Mouse (Mus musculus): ENCODE data around the gene Inppl1. TPM values are rescaled to one million over a fixed set of nuclear protein-coding genes. Genes with fewer than 3 reads are reported as not detected.
A peak's percentile ranks its signal among the peaks of the same experiment; 100 is the strongest.

Gene Inppl1
- polyA plus RNA-seq, 1 experiment: not detected

DNA sequence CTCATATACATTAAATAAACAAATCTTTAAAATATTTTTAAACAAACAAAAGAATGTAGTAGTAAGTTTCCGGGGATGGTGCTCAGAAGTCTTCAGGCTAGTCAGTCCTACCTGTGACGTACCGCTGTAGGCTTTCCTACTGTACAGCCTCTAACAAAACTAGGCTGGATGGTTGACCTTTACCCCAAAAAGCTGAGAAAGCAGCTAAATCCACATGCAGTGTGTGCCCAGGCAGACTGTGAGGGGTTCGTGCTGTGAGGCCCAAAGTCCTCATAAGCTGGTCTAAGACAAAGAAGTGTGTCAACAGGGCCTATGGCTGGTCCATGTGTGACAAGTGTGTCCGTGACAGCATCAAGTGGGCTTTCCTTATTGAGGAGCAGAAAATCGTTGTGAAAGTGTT lies 14.8 kb upstream of the Inppl1 start:
- Histone ChIP-seq H3K27ac (ENCODE audit: insufficient read depth, low read depth, low read length) (no peak overlapping the region), H3K4me3 (ENCODE audit: insufficient read depth, low read depth, low read length) (no peak overlapping the region)

GRCm38 (mm10) chr7:101851689-101852088 lies 13.7 kb upstream of the Inppl1 start:
- no peak overlapping the region for H3K27ac ChIP-seq (ENCODE audit: insufficient read depth, low read depth, low read length)
- 80% methylated on average over 6 of the region's 6 CpGs for WGBS
- no peaks in the 10 kb centered on the region for H3K4me1 ChIP-seq (ENCODE audit: control insufficient read depth, insufficient read depth, low read length)
- no peak for TF ChIP-seq POLR2A (IDR thresholded peaks at IDR 0.05; ENCODE audit: insufficient read depth, low read depth, low read length)
- no peak for TF ChIP-seq CTCF (IDR thresholded peaks at IDR 0.05; ENCODE audit: insufficient read depth, low read depth, low read length)
- no peak overlapping the region for H3K4me3 ChIP-seq (ENCODE audit: insufficient read depth, low read depth, low read length)

More for the DNA sequence above, 14.8 kb upstream of the Inppl1 start:
- H3K4me1 ChIP-seq (ENCODE audit: control insufficient read depth, insufficient read depth, low read length): no peaks in the 10 kb centered on the region
- no peak for TF ChIP-seq POLR2A (IDR thresholded peaks at IDR 0.05; ENCODE audit: insufficient read depth, low read depth, low read length)
- no peak for TF ChIP-seq CTCF (IDR thresholded peaks at IDR 0.05; ENCODE audit: insufficient read depth, low read depth, low read length)
- WGBS: 89% methylated on average over 6 of the region's 6 CpGs

GRCm38 (mm10) chr7:101847934-101848333 lies 9.9 kb upstream of the Inppl1 start:
- Histone ChIP-seq H3K4me1 (ENCODE audit: control insufficient read depth, insufficient read depth, low read length) (no peaks in the 10 kb centered on the region), H3K4me3 (ENCODE audit: insufficient read depth, low read depth, low read length) (no peak overlapping the region), H3K27ac (ENCODE audit: insufficient read depth, low read depth, low read length) (no peak overlapping the region)
- 95% methylated on average over 1 of the region's 1 CpGs for WGBS
- TF ChIP-seq CTCF (IDR thresholded peaks at IDR 0.05; ENCODE audit: insufficient read depth, low read depth, low read length): no peak
- no peak for TF ChIP-seq POLR2A (IDR thresholded peaks at IDR 0.05; ENCODE audit: insufficient read depth, low read depth, low read length)

DNA sequence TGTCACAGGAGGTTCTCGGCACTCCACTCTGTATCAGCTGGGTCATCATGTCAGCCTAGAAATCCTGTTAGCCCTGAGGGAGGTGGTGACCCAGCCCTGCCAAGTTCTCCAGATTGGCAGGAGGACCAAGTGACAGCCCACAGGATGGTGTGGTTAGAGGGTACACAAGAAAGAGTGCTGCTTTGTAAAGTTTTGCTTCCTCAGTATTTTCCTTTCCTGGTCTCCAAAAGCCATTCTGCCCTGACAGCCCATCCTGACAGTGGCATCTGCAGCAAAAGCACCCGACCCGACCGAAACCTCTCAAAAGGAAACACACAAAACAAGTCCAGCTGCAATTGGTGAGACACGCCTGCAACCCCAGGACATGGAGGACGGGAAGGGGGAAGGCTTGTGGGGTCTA lies 6.2 kb upstream of the Inppl1 start:
- WGBS: 83% methylated on average over 6 of the region's 6 CpGs
- no peak for TF ChIP-seq POLR2A (IDR thresholded peaks at IDR 0.05; ENCODE audit: insufficient read depth, low read depth, low read length)
- H3K4me1 ChIP-seq (ENCODE audit: control insufficient read depth, insufficient read depth, low read length): no peaks in the 10 kb centered on the region

GRCm38 (mm10) chr7:101837154-101837605 lies 849 bp downstream of the Inppl1 start:
- Histone ChIP-seq H3K27ac (ENCODE audit: insufficient read depth, low read depth, low read length) (peak overlapping the region; percentile 10), H3K4me1 (ENCODE audit: control insufficient read depth, insufficient read depth, low read length) (peaks cover 12% of the 10 kb centered on the region), H3K4me3 (ENCODE audit: insufficient read depth, low read depth, low read length) (peak overlapping the region; percentile 64)
- WGBS: under 1% methylated on average over 20 of the region's 20 CpGs
- TF ChIP-seq CTCF (IDR thresholded peaks at IDR 0.05; ENCODE audit: insufficient read depth, low read depth, low read length) (no peak), POLR2A (IDR thresholded peaks at IDR 0.05; ENCODE audit: insufficient read depth, low read depth, low read length) (no peak)

More for the DNA sequence above, 6.2 kb upstream of the Inppl1 start:
- H3K4me3 ChIP-seq (ENCODE audit: insufficient read depth, low read depth, low read length): no peak overlapping the region
- H3K27ac ChIP-seq (ENCODE audit: insufficient read depth, low read depth, low read length): no peak overlapping the region

GRCm38 (mm10) chr7:101836271-101837153 lies 1.5 kb downstream of the Inppl1 start:
- under 1% methylated on average over 62 of the region's 63 CpGs for WGBS
- H3K4me3 ChIP-seq (ENCODE audit: insufficient read depth, low read depth, low read length): peak overlapping the region; percentile 64
- peak overlapping the region; percentile 61 for H3K27ac ChIP-seq (ENCODE audit: insufficient read depth, low read depth, low read length)
- peaks cover 12% of the 10 kb centered on the region for H3K4me1 ChIP-seq (ENCODE audit: control insufficient read depth, insufficient read depth, low read length)
- TF ChIP-seq POLR2A (IDR thresholded peaks at IDR 0.05; ENCODE audit: insufficient read depth, low read depth, low read length): no peak
- TF ChIP-seq CTCF (IDR thresholded peaks at IDR 0.05; ENCODE audit: insufficient read depth, low read depth, low read length): no peak

DNA sequence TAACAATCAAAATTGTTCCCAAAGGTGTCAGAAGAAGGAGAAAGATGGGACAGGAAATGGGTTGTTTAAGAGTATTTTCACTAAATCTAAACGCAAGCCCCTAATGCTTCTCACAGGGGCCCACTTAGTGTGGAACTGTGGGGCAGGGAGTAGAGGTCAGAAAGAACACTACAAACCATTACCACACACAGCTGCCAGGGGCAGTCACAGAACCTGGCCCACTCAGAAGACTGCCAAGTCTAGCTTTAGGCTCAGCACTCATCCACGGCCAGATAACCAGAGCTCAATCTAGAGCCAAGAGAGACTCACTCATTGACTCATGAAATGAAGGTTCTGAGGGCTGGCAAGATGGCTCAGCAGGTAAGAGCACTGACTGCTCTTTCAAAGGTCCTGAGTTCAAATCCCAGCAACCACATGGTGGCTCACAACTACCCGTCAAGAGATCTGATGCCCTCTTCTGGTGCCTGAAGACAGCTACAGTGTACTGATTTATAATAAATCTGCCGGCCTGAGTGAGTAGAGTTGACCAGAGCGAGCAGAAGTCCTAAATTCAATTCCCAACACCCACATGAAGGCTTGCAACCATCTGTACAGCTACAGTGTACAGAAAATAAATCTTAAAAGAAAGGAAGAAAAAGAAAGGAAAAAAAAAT lies 2.4 kb downstream of the Inppl1 start:
- no peak overlapping the region for H3K27ac ChIP-seq (ENCODE audit: insufficient read depth, low read depth, low read length)

DNA sequence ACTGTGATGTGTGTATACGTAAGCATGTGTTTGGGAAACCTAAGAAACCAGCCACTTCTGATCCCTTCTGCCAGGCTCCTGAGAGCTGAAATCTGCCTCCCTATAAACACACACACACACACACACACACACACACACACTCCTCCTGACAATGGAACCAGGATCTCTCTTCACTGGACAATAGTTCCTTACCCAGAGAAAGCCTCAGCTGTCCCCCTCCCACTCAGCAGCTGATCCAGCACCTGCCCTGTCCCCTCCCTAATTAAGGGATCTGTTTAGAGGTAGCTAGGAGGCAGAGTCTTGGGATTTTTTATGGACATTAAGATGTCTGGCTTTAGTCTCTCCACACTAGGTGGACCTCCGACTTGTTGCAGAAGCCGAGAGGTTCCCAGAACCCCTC lies 3.1 kb downstream of the Inppl1 start:
- TF ChIP-seq CTCF (IDR thresholded peaks at IDR 0.05; ENCODE audit: insufficient read depth, low read depth, low read length): no peak
- TF ChIP-seq POLR2A (IDR thresholded peaks at IDR 0.05; ENCODE audit: insufficient read depth, low read depth, low read length): no peak
- H3K27ac ChIP-seq (ENCODE audit: insufficient read depth, low read depth, low read length): no peak overlapping the region
- H3K4me1 ChIP-seq (ENCODE audit: control insufficient read depth, insufficient read depth, low read length): peaks cover 12% of the 10 kb centered on the region
- 72% methylated on average over 3 of the region's 3 CpGs for WGBS
- no peak overlapping the region for H3K4me3 ChIP-seq (ENCODE audit: insufficient read depth, low read depth, low read length)

More for the DNA sequence above, 2.4 kb downstream of the Inppl1 start:
- no peak for TF ChIP-seq POLR2A (IDR thresholded peaks at IDR 0.05; ENCODE audit: insufficient read depth, low read depth, low read length)
- no peak for TF ChIP-seq CTCF (IDR thresholded peaks at IDR 0.05; ENCODE audit: insufficient read depth, low read depth, low read length)
- peaks cover 12% of the 10 kb centered on the region for H3K4me1 ChIP-seq (ENCODE audit: control insufficient read depth, insufficient read depth, low read length)
- H3K4me3 ChIP-seq (ENCODE audit: insufficient read depth, low read depth, low read length): no peak overlapping the region
- 50% methylated on average over 5 of the region's 5 CpGs for WGBS

All from olfactory bulb, adult 2 months (tissue).